Mouse (Mus musculus) forebrain, embryonic 14.5 days (tissue): ENCODE measurements at regions not wholly inside any gene's neighbourhood (a gene's known extent, or its start where the extent isn't known, plus 50 kb on each side); places are given as distances from the start of the nearest gene placed in this dataset.

Experiments used
- ATAC-seq: fragments of 200-750 bp; cut with Nextera tagmentation; 2 replicates; pipeline ENCODE4 v1.8.0; 2017; ENCODE audit warnings: mild to moderate bottlenecking, moderate library complexity
- DNase-seq: peaks from one replicate; pipeline ENCODE4 v3.0.0-alpha.2; 2015; ENCODE audit warnings: low spot score
- H3K27ac ChIP-seq: fragments of 300-500 bp; sonication (generic); 2 replicates; pipeline ENCODE4 v1.5.1; 2014; ENCODE audit warnings: low read depth, mild to moderate bottlenecking, control low read depth, low read length, moderate library complexity
- H3K27me3 ChIP-seq: fragments of 300-500 bp; sonication (generic); replicated peaks from 2 replicates; pipeline ENCODE4 v1.6.1; 2014; ENCODE audit warnings: low read length, control low read depth, mixed read lengths; ENCODE audit not compliant: control insufficient read depth, insufficient read depth
- H3K36me3 ChIP-seq: fragments of 300-500 bp; sonication (generic); 2 replicates; pipeline ENCODE4 v1.6.1; 2014; ENCODE audit warnings: low read length, control low read depth; ENCODE audit not compliant: control insufficient read depth, insufficient read depth
- H3K4me1 ChIP-seq: fragments of 300-500 bp; sonication (generic); 2 replicates; pipeline ENCODE4 v1.6.1; 2014; ENCODE audit warnings: antibody characterized with exemption, low read length, control low read depth; ENCODE audit not compliant: control insufficient read depth, insufficient read depth
- H3K4me2 ChIP-seq: fragments of 300-500 bp; sonication (generic); 2 replicates; pipeline ENCODE4 v1.6.1; 2014; ENCODE audit warnings: mild to moderate bottlenecking, control low read depth, low read length
- H3K4me3 ChIP-seq: fragments of 300-500 bp; sonication (generic); 2 replicates; pipeline ENCODE4 v1.5.1; 2014; ENCODE audit warnings: low read depth, low read length, control low read depth
- H3K9ac ChIP-seq: fragments of 300-500 bp; sonication (generic); 2 replicates; pipeline ENCODE4 v1.6.1; 2014; ENCODE audit warnings: mild to moderate bottlenecking, low read length, control low read depth, moderate library complexity
- H3K9me3 ChIP-seq: fragments of 300-500 bp; sonication (generic); replicated peaks from 2 replicates; pipeline ENCODE4 v1.6.1; 2016; ENCODE audit warnings: low read length, control low read depth, mixed read lengths; ENCODE audit not compliant: control insufficient read depth
- WGBS: fragments of 180-500 bp; shearing (Covaris S2); extraction: QIAGEN DNeasy Blood & Tissue Kit; methylation state at CpG from one replicate; pipeline ENCODE4 v1.1.7; 2014; 5-methylcytosine and 5-hydroxymethylcytosine counted together

GRCm38 (mm10) chr3:60698189-60698588 is 225.6 kb downstream of the Mbnl1 start:
- no peaks in the 10 kb centered on the region for H3K36me3 ChIP-seq
- H3K27me3 ChIP-seq, result no peaks in the 10 kb centered on the region
- no peak overlapping the region for H3K4me3 ChIP-seq
- no peak overlapping the region for H3K9ac ChIP-seq
- DNase-seq (no peak), ATAC-seq (no peak)
- no peaks in the 10 kb centered on the region for H3K4me1 ChIP-seq
- no peaks in the 10 kb centered on the region for H3K9me3 ChIP-seq
- no peak overlapping the region for H3K4me2 ChIP-seq
- H3K27ac ChIP-seq, result no peak overlapping the region

DNA sequence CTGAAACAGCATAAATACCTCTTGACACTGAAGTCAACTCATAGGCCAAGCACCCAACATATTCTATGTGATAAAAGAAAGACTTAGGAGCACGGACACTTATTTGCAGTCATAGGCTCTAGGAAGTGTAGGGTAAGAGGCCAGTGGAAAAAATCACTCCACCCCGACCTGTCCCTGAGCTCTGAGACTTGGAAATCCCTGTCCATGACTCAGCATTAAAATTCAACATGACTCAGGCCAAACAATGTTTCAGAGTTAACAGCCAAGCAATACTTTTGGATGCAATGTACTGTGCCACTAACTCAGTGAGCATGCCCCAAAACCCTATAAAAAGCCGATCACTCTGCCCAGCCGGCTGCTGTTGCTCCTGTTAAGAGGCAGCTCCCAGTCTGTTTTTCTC is 234.5 kb downstream of the Mbnl1 start:
- H3K4me2 ChIP-seq, result no peak overlapping the region
- H3K4me3 ChIP-seq, result no peak overlapping the region
- 94% methylated on average over 4 of the region's 4 CpGs for WGBS
- ATAC-seq (no peak), DNase-seq (no peak)
- H3K36me3 ChIP-seq, result no peaks in the 10 kb centered on the region
- no peaks in the 10 kb centered on the region for H3K4me1 ChIP-seq
- H3K27ac ChIP-seq, result no peak overlapping the region
- H3K9ac ChIP-seq, result no peak overlapping the region
- H3K27me3 ChIP-seq, result no peaks in the 10 kb centered on the region
- no peaks in the 10 kb centered on the region for H3K9me3 ChIP-seq

- no peaks in the 10 kb centered on the region for H3K36me3 ChIP-seq
- ATAC-seq, result no peak
- no peaks in the 10 kb centered on the region for H3K9me3 ChIP-seq
- H3K4me2 ChIP-seq, result no peak overlapping the region
- H3K27me3 ChIP-seq, result no peaks in the 10 kb centered on the region
- no peak overlapping the region for H3K4me3 ChIP-seq
- WGBS, result 93% methylated on average over 4 of the region's 4 CpGs
- H3K9ac ChIP-seq, result no peak overlapping the region
- H3K4me1 ChIP-seq, result no peaks in the 10 kb centered on the region
- no peak for DNase-seq
- no peak overlapping the region for H3K27ac ChIP-seq
These were observed 240.3 kb downstream of the Mbnl1 start for GRCm38 (mm10) chr3:60712896-60713295.

- H3K27me3 ChIP-seq, result no peaks in the 10 kb centered on the region
- no peak overlapping the region for H3K4me3 ChIP-seq
- H3K9me3 ChIP-seq, result no peaks in the 10 kb centered on the region
- ATAC-seq (no peak), DNase-seq (peak; percentile 8)
- no peak overlapping the region for H3K27ac ChIP-seq
- H3K36me3 ChIP-seq, result no peaks in the 10 kb centered on the region
- H3K4me2 ChIP-seq, result no peak overlapping the region
- H3K9ac ChIP-seq, result no peak overlapping the region
- H3K4me1 ChIP-seq, result no peaks in the 10 kb centered on the region
These were observed 247.7 kb downstream of the Mbnl1 start for GRCm38 (mm10) chr3:60720322-60720721.

DNA sequence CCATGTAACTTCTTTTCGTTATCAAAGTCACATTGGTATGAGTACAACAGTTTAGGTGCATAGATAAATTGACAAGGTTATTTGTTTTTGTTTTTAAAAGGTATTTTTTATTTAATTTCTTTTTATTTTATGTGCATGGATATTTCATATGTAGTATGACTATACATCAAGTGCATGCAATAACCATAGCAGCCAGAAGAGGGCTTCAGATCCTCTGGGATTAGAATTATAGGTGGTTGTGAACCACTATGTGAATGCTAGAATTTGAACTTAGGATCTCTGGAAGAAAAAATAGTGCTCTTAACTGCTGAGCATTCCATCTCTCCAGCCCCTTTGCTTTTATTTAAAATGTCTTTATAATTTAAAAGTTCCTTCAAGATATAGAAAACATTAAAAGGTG is 258.7 kb downstream of the Mbnl1 start:
- H3K4me1 ChIP-seq, result no peaks in the 10 kb centered on the region
- no peak overlapping the region for H3K4me2 ChIP-seq
- no peak overlapping the region for H3K4me3 ChIP-seq
- WGBS, result 95% methylated on average over 1 of the region's 1 CpGs
- no peak overlapping the region for H3K9ac ChIP-seq
- no peaks in the 10 kb centered on the region for H3K9me3 ChIP-seq
- ATAC-seq, result no peak
- H3K27ac ChIP-seq, result no peak overlapping the region
- H3K27me3 ChIP-seq, result no peaks in the 10 kb centered on the region
- DNase-seq, result no peak
- H3K36me3 ChIP-seq, result no peaks in the 10 kb centered on the region

DNA sequence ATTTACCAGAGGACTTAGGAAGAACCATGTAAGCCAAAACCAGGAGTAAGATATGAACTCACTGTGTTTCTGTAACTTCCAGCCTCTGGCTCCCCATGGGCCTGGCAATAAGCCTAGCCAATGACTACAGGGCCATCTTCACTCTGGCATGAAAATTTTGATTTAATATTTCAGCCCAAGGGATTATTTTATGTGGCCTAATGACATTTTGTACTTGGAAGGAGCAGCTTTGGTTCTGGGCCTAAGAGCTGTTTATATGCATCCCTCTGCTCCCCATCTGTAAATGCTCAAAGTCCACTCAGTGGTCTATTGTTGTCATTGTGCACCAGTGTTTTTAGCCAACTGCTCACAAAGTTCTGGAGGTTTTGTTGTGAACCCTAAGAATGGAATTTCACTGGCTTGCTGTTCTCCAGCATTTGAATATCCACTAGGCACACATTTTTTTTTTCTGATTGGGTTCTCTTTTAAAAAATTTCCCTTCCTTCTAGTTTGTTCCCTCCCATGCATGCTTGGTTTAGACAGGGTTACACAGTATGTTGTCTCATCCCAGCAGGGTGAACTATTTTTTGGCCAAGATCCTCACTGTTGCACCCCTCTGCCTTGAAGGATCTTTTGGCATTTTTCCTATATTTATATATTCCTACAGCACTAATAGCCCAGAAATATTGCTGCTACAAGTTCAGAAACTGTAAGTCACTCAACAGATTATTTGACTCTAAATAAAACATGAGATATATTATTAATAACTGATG is 261.9 kb upstream of the P2ry1 start:
- DNase-seq (no peak), ATAC-seq (no peak)
- no peaks in the 10 kb centered on the region for H3K36me3 ChIP-seq
- no peaks in the 10 kb centered on the region for H3K4me1 ChIP-seq
- no peaks in the 10 kb centered on the region for H3K9me3 ChIP-seq
- H3K4me3 ChIP-seq, result no peak overlapping the region
- H3K27me3 ChIP-seq, result no peaks in the 10 kb centered on the region
- H3K27ac ChIP-seq, result no peak overlapping the region
- no peak overlapping the region for H3K4me2 ChIP-seq
- no peak overlapping the region for H3K9ac ChIP-seq

DNA sequence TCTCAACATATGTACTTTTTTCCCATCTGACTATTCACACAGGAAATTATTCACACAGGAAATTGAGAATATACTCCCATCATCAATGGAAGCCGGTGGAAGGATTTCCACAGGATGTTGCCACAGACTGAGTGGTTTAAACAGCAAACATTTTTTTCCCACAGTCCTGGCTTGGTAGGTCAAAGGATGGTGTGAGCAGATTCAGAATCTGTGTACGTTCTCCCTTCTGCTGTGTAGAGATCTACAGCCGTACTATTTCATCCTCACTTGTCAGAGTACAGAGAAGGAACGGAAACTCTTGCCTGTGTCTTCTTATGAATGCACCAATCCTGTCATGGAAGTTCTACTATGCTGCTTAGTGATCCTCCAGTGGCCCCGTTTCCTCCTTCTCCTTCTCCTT is 261.2 kb upstream of the P2ry1 start:
- 89% methylated on average over 5 of the region's 5 CpGs for WGBS
- Histone ChIP-seq H3K9me3 (no peaks in the 10 kb centered on the region), H3K4me2 (no peak overlapping the region), H3K36me3 (no peaks in the 10 kb centered on the region), H3K9ac (no peak overlapping the region), H3K4me3 (no peak overlapping the region), H3K4me1 (no peaks in the 10 kb centered on the region), H3K27me3 (no peaks in the 10 kb centered on the region), H3K27ac (no peak overlapping the region)
- ATAC-seq, result no peak
- DNase-seq, result no peak

GRCm38 (mm10) chr3:60742232-60742631 is 260.4 kb upstream of the P2ry1 start:
- no peak for DNase-seq

GRCm38 (mm10) chr3:60745075-60745474 is 257.5 kb upstream of the P2ry1 start:
- Histone ChIP-seq H3K36me3 (no peaks in the 10 kb centered on the region), H3K4me1 (no peaks in the 10 kb centered on the region), H3K9me3 (no peaks in the 10 kb centered on the region), H3K4me3 (no peak overlapping the region), H3K4me2 (no peak overlapping the region), H3K9ac (no peak overlapping the region), H3K27ac (no peak overlapping the region), H3K27me3 (no peaks in the 10 kb centered on the region)
- WGBS, result 86% methylated on average over 1 of the region's 1 CpGs
- DNase-seq (no peak), ATAC-seq (no peak)

More at GRCm38 (mm10) chr3:60742232-60742631, 260.4 kb upstream of the P2ry1 start:
- Histone ChIP-seq H3K9me3 (no peaks in the 10 kb centered on the region), H3K27me3 (no peaks in the 10 kb centered on the region), H3K27ac (no peak overlapping the region), H3K36me3 (no peaks in the 10 kb centered on the region), H3K4me1 (no peaks in the 10 kb centered on the region), H3K4me2 (no peak overlapping the region), H3K9ac (no peak overlapping the region), H3K4me3 (no peak overlapping the region)
- no peak for ATAC-seq
- 79% methylated on average over 2 of the region's 2 CpGs for WGBS
